Mouse (Mus musculus): ENCODE results near the gene Pcnx3.

DNA sequence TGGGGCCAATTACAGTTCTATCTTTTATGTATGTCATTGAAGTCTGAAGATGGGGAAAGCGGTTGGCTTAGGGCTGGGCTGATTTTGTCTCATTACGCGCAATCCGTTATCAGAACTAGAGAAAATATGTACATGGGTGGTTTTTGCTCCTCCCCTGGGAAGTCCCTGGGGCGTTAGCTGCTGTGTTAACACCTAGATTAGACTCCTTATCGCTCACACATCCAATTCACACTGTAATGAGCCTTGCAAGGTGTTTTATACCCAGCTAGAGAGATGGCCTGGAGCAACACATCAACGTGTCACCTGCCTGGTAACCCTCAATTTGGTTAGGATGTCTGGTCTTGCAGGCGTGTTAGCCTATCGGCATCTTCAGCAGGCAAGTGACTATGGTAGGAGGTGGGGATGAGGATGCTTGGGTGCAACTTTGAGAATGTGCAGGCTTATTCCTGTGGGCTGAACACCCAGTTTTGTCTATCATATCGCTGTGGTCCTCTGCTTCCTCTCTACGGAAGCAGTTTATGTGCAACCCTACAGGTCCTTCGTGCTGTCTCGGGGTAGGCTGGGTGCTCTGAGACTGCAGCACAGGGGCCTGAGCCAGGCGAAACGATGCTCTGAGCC, 38.4 kb upstream of the Pcnx3 start:
- TF ChIP-seq CTCF (IDR thresholded peaks at IDR 0.05), result no peak
- no peak for TF ChIP-seq POLR2A (IDR thresholded peaks at IDR 0.05; ENCODE audit: insufficient read depth, low read depth, low read length)
